8 mouse cellular contexts compared by ENCODE assay signal in genomic region chr7:116334669-116335038, GRCm38 (mm10). TPM values are rescaled to one million over a fixed set of nuclear protein-coding genes. Genes with fewer than 3 reads are reported as not detected.
DNase-seq lines count a peak whose midpoint lies in the region; ATAC-seq and TF ChIP-seq lines count a peak whose summit lies in the region.

No protein-coding gene starts in this region.

- H3K4me1 ChIP-seq in lung, adult 2 months (ENCODE audit: control insufficient read depth, insufficient read depth, low read length): peaks cover 5% of the 10 kb centered on the region
- H3K4me1 ChIP-seq in embryonic facial prominence, embryonic 10.5 days: peaks cover 23% of the 10 kb centered on the region
- H3K4me1 ChIP-seq in intestine, embryonic 15.5 days (replicated peaks): no peaks in the 10 kb centered on the region
- H3K4me1 ChIP-seq in neural tube, embryonic 14.5 days (ENCODE audit: control insufficient read depth, insufficient read depth, low read length): peaks cover 8% of the 10 kb centered on the region

- peak overlapping the region; percentile 92 for H3K4me3 ChIP-seq in lung, adult 2 months (replicated peaks; ENCODE audit: extremely low read depth, low read depth, low read length)
- peak overlapping the region; percentile 96 for H3K4me3 ChIP-seq in embryonic facial prominence, embryonic 10.5 days
- H3K4me3 ChIP-seq in intestine, embryonic 15.5 days (replicated peaks): peak overlapping the region; percentile 80
- peak overlapping the region; percentile 90 for H3K4me3 ChIP-seq in neural tube, embryonic 14.5 days (ENCODE audit: low read depth, low read length)

- peak overlapping the region; percentile 97 for H3K27ac ChIP-seq in embryonic facial prominence, embryonic 10.5 days (replicated peaks)
- peak overlapping the region; percentile 86 for H3K27ac ChIP-seq in intestine, embryonic 15.5 days
- H3K27ac ChIP-seq in neural tube, embryonic 14.5 days (ENCODE audit: low read depth, low read length): no peak overlapping the region; the same call in 1 of the 2 replicates

- TF ChIP-seq CTCF in lung, adult 2 months (IDR thresholded peaks at IDR 0.05; ENCODE audit: insufficient read depth, low read length): no peak

- 11% methylated on average over 8 of the region's 8 CpGs for WGBS in lung, adult 2 months
- WGBS in embryonic facial prominence, embryonic 10.5 days: 24% methylated on average over 8 of the region's 8 CpGs
- WGBS in intestine, embryonic 15.5 days: 11% methylated on average over 8 of the region's 8 CpGs
- WGBS in neural tube, embryonic 14.5 days: 25% methylated on average over 8 of the region's 8 CpGs

- no peak for ATAC-seq in intestine, embryonic 15.5 days
- no peak for ATAC-seq in neural tube, embryonic 14.5 days (ENCODE audit: low read depth)

- DNase-seq in lung, adult 2 months: no peak
- no peak for DNase-seq in lung, postnatal 10 days
- no peak for DNase-seq in embryonic facial prominence, embryonic 10.5 days (ENCODE audit: low spot score)
- no peak for DNase-seq in urinary bladder, postnatal 25 days (ENCODE audit: low spot score)
- DNase-seq in layer of hippocampus, postnatal 14 days (ENCODE audit: low spot score in 2 of 2): no peak
- DNase-seq in layer of hippocampus, adult 9-11 months: no peak

- H3K27me3 ChIP-seq in embryonic facial prominence, embryonic 10.5 days (replicated peaks; ENCODE audit: low read depth, poor library complexity, severe bottlenecking): no peaks in the 10 kb centered on the region
- no peaks in the 10 kb centered on the region for H3K27me3 ChIP-seq in intestine, embryonic 15.5 days (replicated peaks)
- H3K27me3 ChIP-seq in neural tube, embryonic 14.5 days (ENCODE audit: control insufficient read depth, insufficient read depth, low read length): no peaks in the 10 kb centered on the region

- peaks cover 50% of the 10 kb centered on the region for H3K36me3 ChIP-seq in embryonic facial prominence, embryonic 10.5 days (replicated peaks)
- H3K36me3 ChIP-seq in intestine, embryonic 15.5 days: peaks cover 12% of the 10 kb centered on the region
- peaks cover 21% of the 10 kb centered on the region for H3K36me3 ChIP-seq in neural tube, embryonic 14.5 days (ENCODE audit: control insufficient read depth, insufficient read depth, low read length)

- no peaks in the 10 kb centered on the region for H3K9me3 ChIP-seq in embryonic facial prominence, embryonic 10.5 days
- no peaks in the 10 kb centered on the region for H3K9me3 ChIP-seq in intestine, embryonic 15.5 days
- H3K9me3 ChIP-seq in neural tube, embryonic 14.5 days (ENCODE audit: control insufficient read depth, low read length): no peaks in the 10 kb centered on the region

- H3K4me2 ChIP-seq in intestine, embryonic 15.5 days (replicated peaks): peak overlapping the region; percentile 75
- peak overlapping the region; percentile 69 for H3K4me2 ChIP-seq in neural tube, embryonic 14.5 days (ENCODE audit: low read depth, low read length)

- peak overlapping the region; percentile 93 for H3K9ac ChIP-seq in intestine, embryonic 15.5 days
- peak overlapping the region; percentile 83 for H3K9ac ChIP-seq in neural tube, embryonic 14.5 days (replicated peaks; ENCODE audit: low read depth, low read length)

- TF ChIP-seq POLR2A in lung, adult 2 months (IDR thresholded peaks at IDR 0.05; ENCODE audit: borderline replicate concordance, extremely low read depth, low read depth, low read length): no peak

RNA-seq across cellular contexts. Expression of gene Rps13, which starts 0.7 kb away (rescaled TPM):
- polyA plus RNA-seq in lung, adult 2 months (2012; rRNA removed): 82.3 and 118 TPM in 2 replicates
- polyA plus RNA-seq in embryonic facial prominence, embryonic 10.5 days (2016; fragmentation: Nextera tagmentation; extraction: Ambion mirVana): 818 and 844 TPM in 2 replicates
- 829 and 865 TPM in 2 replicates for polyA plus RNA-seq in intestine, embryonic 15.5 days (2015; fragmentation: Nextera tagmentation; extraction: Ambion mirVana)
- polyA plus RNA-seq in neural tube, embryonic 14.5 days (2014; fragmentation: Nextera tagmentation; extraction: Ambion mirVana): 549 and 565 TPM in 2 replicates
- total RNA-seq in layer of hippocampus, postnatal 14 days (2021): 100 to 1,000 TPM; 219 to 224 TPM

RNA-seq across cellular contexts. Expression of gene Plekha7, which starts 26.5 kb away (rescaled TPM):
- 9.4 and 10.0 TPM in 2 replicates for polyA plus RNA-seq in lung, adult 2 months (2012; rRNA removed)
- 14.9 and 17.0 TPM in 2 replicates for polyA plus RNA-seq in embryonic facial prominence, embryonic 10.5 days (2016; fragmentation: Nextera tagmentation; extraction: Ambion mirVana)
- 21.1 and 21.4 TPM in 2 replicates for polyA plus RNA-seq in intestine, embryonic 15.5 days (2015; fragmentation: Nextera tagmentation; extraction: Ambion mirVana)
- polyA plus RNA-seq in neural tube, embryonic 14.5 days (2014; fragmentation: Nextera tagmentation; extraction: Ambion mirVana): 4.5 and 6.1 TPM in 2 replicates
- total RNA-seq in layer of hippocampus, postnatal 14 days (2021): 10 to 100 TPM; 15.3 to 26.0 TPM
